Mouse (Mus musculus): ENCODE data around the gene Tlx1. TPM values are rescaled to one million over a fixed set of nuclear protein-coding genes. Genes with fewer than 3 reads are reported as not detected.

Tlx1 gene
- total RNA-seq, 1 experiment from 2014 or later, result not detected

- DNase-seq, result no peak
Observed at GRCm38 (mm10) chr19:45158896-45159295, 8.4 kb downstream of the Tlx1 start.

GRCm38 (mm10) chr19:45159491-45159890 lies 9.0 kb downstream of the Tlx1 start:
- DNase-seq, result no peak

GRCm38 (mm10) chr19:45159991-45160390 lies 9.5 kb downstream of the Tlx1 start:
- no peak for DNase-seq

- no peak for DNase-seq
Observed at GRCm38 (mm10) chr19:45160523-45160922, 10.0 kb downstream of the Tlx1 start.

- DNase-seq, result peak; percentile 69
Observed at GRCm38 (mm10) chr19:45161093-45161492, 10.6 kb downstream of the Tlx1 start.

GRCm38 (mm10) chr19:45162181-45162580 lies 11.7 kb downstream of the Tlx1 start:
- no peak for DNase-seq

GRCm38 (mm10) chr19:45162871-45163270 lies 12.4 kb downstream of the Tlx1 start:
- DNase-seq, result no peak

GRCm38 (mm10) chr19:45170451-45170850 lies 20.0 kb downstream of the Tlx1 start:
- DNase-seq, result no peak

GRCm38 (mm10) chr19:45174803-45175202 lies 24.3 kb downstream of the Tlx1 start:
- no peak for DNase-seq

- no peak for DNase-seq
Observed at GRCm38 (mm10) chr19:45176269-45176668, 25.8 kb downstream of the Tlx1 start.

GRCm38 (mm10) chr19:45177004-45177737 lies 26.7 kb downstream of the Tlx1 start:
- DNase-seq, result peak; percentile 68

- no peak for DNase-seq
Observed at GRCm38 (mm10) chr19:45179451-45179850, 29.0 kb downstream of the Tlx1 start.

- DNase-seq, result no peak
Observed at GRCm38 (mm10) chr19:45180447-45180846, 30.0 kb downstream of the Tlx1 start.

- DNase-seq, result no peak
Observed at GRCm38 (mm10) chr19:45194651-45195050, 44.2 kb downstream of the Tlx1 start.

GRCm38 (mm10) chr19:45196967-45197366 lies 46.5 kb downstream of the Tlx1 start:
- DNase-seq, result no peak

GRCm38 (mm10) chr19:45205311-45206105 lies 55.0 kb downstream of the Tlx1 start:
- no peak for DNase-seq

Other genes starting within 250 kb of the Tlx1 start
- 23.8 and 30.8 TPM in 2 replicates for gene Slf2, start 219.5 kb upstream of the Tlx1 start, total RNA-seq (2021)
- gene Sema4g, start 161.6 kb upstream of the Tlx1 start, total RNA-seq (2021), result 7.0 and 8.1 TPM in 2 replicates
- 36.7 and 39.3 TPM in 2 replicates for gene Twnk, start 145.0 kb upstream of the Tlx1 start, total RNA-seq (2021)
- 47.9 and 53.7 TPM in 2 replicates for gene Mrpl43, start 144.2 kb upstream of the Tlx1 start, total RNA-seq (2021)
- gene Lzts2, start 136.3 kb upstream of the Tlx1 start, total RNA-seq (2021), result 83.2 and 101 TPM in 2 replicates
- 0.52 TPM in 1 of 2 replicates, not detected in the other for gene Pdzd7, start 105.0 kb upstream of the Tlx1 start, total RNA-seq (2021)
- 49.3 and 65.0 TPM in 2 replicates for gene Sfxn3, start 103.2 kb upstream of the Tlx1 start, total RNA-seq (2021)
- gene Kazald1, start 75.4 kb upstream of the Tlx1 start, total RNA-seq (2021), result 3.9 and 5.6 TPM in 2 replicates
- gene Lbx1, start 85.1 kb downstream of the Tlx1 start, total RNA-seq (2021), result not detected in 2 replicates
- 32.8 and 42.6 TPM in 2 replicates for gene Btrc, start 213.1 kb downstream of the Tlx1 start, total RNA-seq (2021)

Data from adrenal gland, postnatal 25 days (tissue).